Mouse (Mus musculus) heart, postnatal 0 days (tissue): ENCODE results near the gene Cnpy2. TPM values are rescaled to one million over a fixed set of nuclear protein-coding genes. Genes with fewer than 3 reads are reported as not detected.

Experiments
- ATAC-seq: fragments of 200-750 bp; cut with Nextera tagmentation; 2 replicates; pipeline ENCODE4 v1.8.0; 2017; ENCODE audit warnings: low read depth, moderate number of reproducible peaks, moderate library complexity; ENCODE audit not compliant: insufficient read depth
- DNase-seq: peaks from one replicate; pipeline ENCODE4 v3.0.0-alpha.2; 2016; ENCODE audit warnings: low spot score
- H3K27ac ChIP-seq: fragments of 300-500 bp; sonication (generic); 2 replicates; pipeline ENCODE4 v1.5.1; 2014; ENCODE audit warnings: low read depth, mild to moderate bottlenecking
- H3K27me3 ChIP-seq: fragments of 300-500 bp; sonication (generic); 2 replicates; pipeline ENCODE4 v1.6.1; 2014; ENCODE audit warnings: low read length, mixed read lengths; ENCODE audit not compliant: control insufficient read depth, insufficient read depth
- H3K36me3 ChIP-seq: fragments of 300-500 bp; sonication (generic); replicated peaks from 2 replicates; pipeline ENCODE4 v1.6.1; 2014; ENCODE audit warnings: low read length, mixed read lengths; ENCODE audit not compliant: control insufficient read depth, insufficient read depth
- H3K4me1 ChIP-seq: fragments of 300-500 bp; sonication (generic); 2 replicates; pipeline ENCODE4 v1.6.1; 2014; ENCODE audit warnings: antibody characterized with exemption; ENCODE audit not compliant: control insufficient read depth, insufficient read depth
- H3K4me2 ChIP-seq: fragments of 300-500 bp; sonication (generic); 2 replicates; pipeline ENCODE4 v1.6.1; 2014; ENCODE audit warnings: low read depth, mild to moderate bottlenecking, low read length, moderate library complexity
- H3K4me3 ChIP-seq: fragments of 300-500 bp; sonication (generic); 2 replicates; pipeline ENCODE4 v1.5.1; 2014; ENCODE audit warnings: low read depth, low read length
- H3K9ac ChIP-seq: fragments of 300-500 bp; sonication (generic); replicated peaks from 2 replicates; pipeline ENCODE4 v1.6.1; 2014; ENCODE audit warnings: low read depth, low read length, mixed read lengths
- H3K9me3 ChIP-seq: fragments of 300-500 bp; sonication (generic); replicated peaks from 2 replicates; pipeline ENCODE4 v1.6.1; 2016; ENCODE audit warnings: low read length; ENCODE audit not compliant: control insufficient read depth
- CTCF ChIP-seq: IDR thresholded peaks from 2 replicates; pipeline ENCODE4 v1.5.1; 2016; ENCODE audit warnings: antibody characterized with exemption, control low read depth, low read depth
- EP300 ChIP-seq: IDR thresholded peaks from 2 replicates; pipeline ENCODE4 v1.6.1; 2016; ENCODE audit warnings: antibody characterized with exemption, low read depth
- WGBS: fragments of 180-500 bp; shearing (Covaris S2); extraction: QIAGEN DNeasy Blood & Tissue Kit; methylation state at CpG from one replicate; pipeline ENCODE4 v1.1.7; 2014; 5-methylcytosine and 5-hydroxymethylcytosine counted together
- polyA plus RNA-seq: library from polyadenylated mRNA; unstranded; fragments of >200 nt; fragmentation: Nextera tagmentation; extraction: Ambion mirVana; gene quantifications from 2 replicates; pipeline ENCODE4 v1.2.1, GENCODE M21; 2015
- total RNA-seq: library from RNA; depleted of rRNA; stranded (reverse); fragments of >200 nt; gene quantifications from 2 replicates; pipeline ENCODE4 v1.2.3, GENCODE M21; 2014; ENCODE audit warnings: low replicate concordance

Gene Cnpy2
- total and polyA plus RNA-seq, 2 experiments from 2014 or later, result 24.7 to 170 TPM

DNA sequence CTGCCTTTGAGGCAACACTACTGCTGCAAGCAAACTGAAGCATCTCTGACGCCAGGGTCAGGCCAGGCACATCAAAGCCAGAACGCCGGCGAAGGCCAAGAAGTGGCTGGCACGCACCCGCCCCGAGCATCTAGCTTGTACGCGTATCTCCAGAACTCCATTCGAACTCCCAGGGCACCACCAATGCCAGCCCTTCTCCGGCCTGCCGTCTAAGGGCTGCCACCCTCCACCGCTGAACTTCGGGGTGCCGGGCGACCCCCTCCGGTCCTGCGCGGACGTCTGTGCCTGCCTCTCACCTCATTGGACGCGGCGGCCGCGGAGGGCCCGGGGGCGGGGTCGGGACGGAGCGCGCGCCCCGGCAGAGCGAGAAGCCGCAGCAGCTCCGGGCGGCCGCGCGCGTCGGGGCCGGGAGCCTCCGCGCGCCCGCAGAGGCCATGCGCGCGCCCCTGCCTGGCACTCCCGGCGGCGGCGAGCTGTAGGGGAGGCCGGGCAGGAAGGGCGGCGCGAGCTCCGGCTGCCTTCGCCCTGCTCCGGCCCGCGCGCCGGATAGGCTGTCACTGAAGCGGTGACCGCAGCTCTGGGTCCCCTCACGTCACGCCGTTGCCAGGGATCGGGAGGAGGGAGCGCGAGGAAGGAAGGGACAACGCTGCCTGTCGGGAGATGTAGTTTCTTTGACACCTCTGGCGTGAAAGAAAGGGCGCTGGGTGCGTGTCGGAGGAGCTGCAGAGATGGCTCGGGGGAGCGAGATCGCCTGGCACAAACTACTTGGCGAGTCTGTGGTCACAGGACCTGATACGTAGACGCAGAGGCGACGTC is 46.4 kb downstream of the Cnpy2 start, which contains the start of gene Coq10a:
Gene Coq10a (minus strand): TSS at position 596 of the 816 bp plus-strand sequence.
- Histone ChIP-seq H3K36me3 (peaks cover 11% of the 10 kb centered on the region), H3K4me2 (peak within 1 kb of the TSS; percentile 82), H3K9me3 (no peaks in the 10 kb centered on the region), H3K27ac (peak within 1 kb of the TSS; percentile 96), H3K4me1 (peaks cover 11% of the 10 kb centered on the region; the same call in 1 of the 2 replicates), H3K27me3 (no peaks in the 10 kb centered on the region), H3K4me3 (peak within 1 kb of the TSS; percentile 79), H3K9ac (peak within 1 kb of the TSS; percentile 73)
- peak; percentile 92 for ATAC-seq
- TF ChIP-seq EP300 (0 out of 2 replicates have a peak, but pooled peaks have one; percentile 47), CTCF (no peak)
- peak; percentile 94 for DNase-seq
- WGBS, result under 1% methylated on average over 80 of the region's 87 CpGs

DNA sequence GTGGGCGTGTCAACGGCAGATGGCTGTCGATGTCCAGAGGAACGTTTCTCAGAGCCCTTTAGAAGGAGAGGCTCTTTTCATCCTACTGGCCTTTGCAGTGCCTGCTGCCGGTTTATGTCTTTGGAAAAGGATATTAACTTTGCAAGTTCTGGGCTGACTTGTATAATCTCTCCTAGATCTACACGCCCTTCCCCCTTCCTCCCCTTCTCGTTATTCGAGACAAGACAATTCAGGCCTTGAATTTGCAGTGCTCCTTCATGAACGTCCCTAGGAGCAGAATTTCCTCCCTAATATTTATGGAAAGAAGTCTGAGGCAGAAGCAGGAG is 46.9 kb downstream of the Cnpy2 start:
- 6% methylated on average over 9 of the region's 9 CpGs for WGBS
- ATAC-seq (no peak), DNase-seq (no peak)
- Histone ChIP-seq H3K9me3 (no peaks in the 10 kb centered on the region), H3K9ac (peak overlapping the region; percentile 73), H3K36me3 (peaks cover 9% of the 10 kb centered on the region), H3K27ac (peak overlapping the region; percentile 96), H3K27me3 (no peaks in the 10 kb centered on the region), H3K4me2 (peak overlapping the region; percentile 82), H3K4me3 (peak overlapping the region; percentile 79), H3K4me1 (peaks cover 11% of the 10 kb centered on the region; the same call in 1 of the 2 replicates)
- TF ChIP-seq EP300 (no peak), CTCF (no peak)

- H3K4me3 ChIP-seq, result 0 out of 2 replicates have a peak overlapping the region, but pooled peaks have one; percentile 79
- peak overlapping the region; percentile 82 for H3K4me2 ChIP-seq
- no peaks in the 10 kb centered on the region for H3K9me3 ChIP-seq
- WGBS, result 77% methylated on average over 6 of the region's 6 CpGs
- H3K27me3 ChIP-seq, result no peaks in the 10 kb centered on the region
- H3K4me1 ChIP-seq, result peaks cover 11% of the 10 kb centered on the region; the same call in 1 of the 2 replicates
- peaks cover 9% of the 10 kb centered on the region for H3K36me3 ChIP-seq
- peak overlapping the region; percentile 96 for H3K27ac ChIP-seq
- ATAC-seq (no peak), DNase-seq (no peak)
- no peak for TF ChIP-seq CTCF
- TF ChIP-seq EP300, result no peak
- H3K9ac ChIP-seq, result 0 out of 2 replicates have a peak overlapping the region, but pooled peaks have one; percentile 73
These were observed 47.3 kb downstream of the Cnpy2 start for GRCm38 (mm10) chr10:128369599-128369998.

- Histone ChIP-seq H3K27me3 (no peaks in the 10 kb centered on the region), H3K9ac (no peak overlapping the region), H3K9me3 (no peaks in the 10 kb centered on the region), H3K4me1 (peaks cover 11% of the 10 kb centered on the region; the same call in 1 of the 2 replicates), H3K27ac (0 out of 2 replicates have a peak overlapping the region, but pooled peaks have one; percentile 96), H3K4me3 (no peak overlapping the region), H3K4me2 (no peak overlapping the region; the same call in 1 of the 2 replicates), H3K36me3 (peaks cover 6% of the 10 kb centered on the region)
- no peak for TF ChIP-seq EP300
- no peak for TF ChIP-seq CTCF
- DNase-seq (no peak), ATAC-seq (no peak)
- WGBS, result 51% methylated on average over 6 of the region's 6 CpGs
These were observed 47.8 kb downstream of the Cnpy2 start for GRCm38 (mm10) chr10:128370021-128370420.

DNA sequence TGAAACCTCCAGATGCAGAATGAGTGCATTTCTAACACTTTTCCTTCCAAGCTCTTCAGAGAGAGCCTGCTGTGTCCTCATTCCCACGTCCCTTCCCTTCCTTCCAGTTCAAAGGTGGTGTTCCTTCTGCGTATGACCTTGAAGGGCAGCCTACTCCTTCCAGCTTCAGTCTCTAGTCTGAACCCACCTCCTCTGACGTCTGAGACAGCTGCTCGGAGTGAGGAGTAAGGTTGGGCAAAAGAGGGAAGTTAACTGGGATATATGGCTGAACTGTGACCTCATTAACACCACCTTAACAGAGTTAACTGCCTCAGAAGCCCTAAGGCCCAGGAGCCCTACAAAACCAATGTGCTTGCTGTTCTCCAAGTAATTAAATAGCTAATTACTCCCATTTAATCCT is 48.3 kb downstream of the Cnpy2 start:
- WGBS, result 62% methylated on average over 4 of the region's 4 CpGs
- Histone ChIP-seq H3K9me3 (no peaks in the 10 kb centered on the region), H3K36me3 (0 out of 2 replicates have a peak, but pooled peaks cover 4% of the 10 kb centered on the region), H3K27ac (no peak overlapping the region), H3K4me1 (peaks cover 11% of the 10 kb centered on the region; the same call in 1 of the 2 replicates), H3K4me3 (no peak overlapping the region), H3K4me2 (no peak overlapping the region), H3K27me3 (no peaks in the 10 kb centered on the region), H3K9ac (no peak overlapping the region)
- DNase-seq, result no peak
- no peak for TF ChIP-seq EP300
- no peak for TF ChIP-seq CTCF
- ATAC-seq, result no peak
